Mouse (Mus musculus) left cerebral cortex, postnatal 36 days (tissue): ENCODE data around the gene Cyp19a1. TPM values are rescaled to one million over a fixed set of nuclear protein-coding genes. Genes with fewer than 3 reads are reported as not detected.

ENCODE experiments used
- DNase-seq, 2 experiments: peaks; one replicate each; pipeline ENCODE4 v3.0.0; 2021 to 2022; ENCODE audit warnings: low spot score in 2 of 2, mixed read lengths in 1 of 2
- intact Hi-C: fragments of 180-260 bp; cut with DNase I; formaldehyde crosslinking; loops from one replicate; pipeline ENCODE4 v1.15.1; 2025
- total RNA-seq, 2 experiments: library from RNA; stranded (reverse); gene quantifications; 2 replicates each; pipeline ENCODE4 v1.2.3; 2021

Gene Cyp19a1
- total RNA-seq, 2 experiments from 2014 or later, result not detected

DNA sequence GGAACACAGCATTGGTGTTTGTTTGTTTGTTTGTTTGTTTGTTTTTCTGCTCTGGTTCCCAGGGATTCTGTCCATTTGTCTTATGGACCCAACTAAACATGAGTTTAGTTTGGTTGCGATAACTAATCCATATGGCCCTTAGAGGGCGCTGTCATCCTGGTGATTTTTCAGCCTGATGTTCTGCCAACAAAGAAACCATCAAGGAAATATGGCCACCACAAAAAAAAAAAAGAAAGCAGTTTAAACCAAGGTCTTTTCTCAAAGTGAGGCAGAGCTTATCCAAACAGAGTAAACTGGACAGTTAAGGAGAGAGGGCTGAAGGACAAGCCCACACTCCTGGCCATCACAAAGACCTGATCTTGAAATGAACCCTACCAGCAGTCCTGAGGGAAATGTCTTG, 86.6 kb downstream of the Cyp19a1 start:
- peak; percentile 22 to 32 for DNase-seq
- intact Hi-C loops, result loop anchor here (2.0 to 5.0 kb wide), 2 partner anchors 141 to 155 kb away; no protein-coding TSS in a partner anchor

DNA sequence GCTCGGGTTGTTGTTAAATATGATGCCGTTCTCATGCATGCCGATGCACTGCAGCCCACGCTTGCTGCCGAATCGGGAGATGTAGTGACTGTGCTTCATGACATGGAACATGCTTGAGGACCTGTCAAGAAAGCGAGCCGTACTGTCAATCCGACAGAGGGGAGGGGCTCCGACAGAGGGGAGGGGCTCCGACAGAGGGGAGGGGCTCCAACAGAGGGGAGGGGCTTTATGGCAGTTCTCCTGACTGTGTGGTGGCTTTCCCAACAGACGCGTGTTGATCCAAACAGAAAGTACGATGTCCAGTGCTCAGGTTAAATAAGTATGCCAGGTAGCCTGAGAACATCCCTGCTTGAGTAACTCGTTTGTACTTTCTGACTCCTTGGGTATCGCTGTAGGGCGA, 87.7 kb downstream of the Cyp19a1 start:
- intact Hi-C loops, result loop anchor here (2.0 to 5.0 kb wide), 2 partner anchors 142 to 157 kb away; no protein-coding TSS in a partner anchor
- no peak for DNase-seq

DNA sequence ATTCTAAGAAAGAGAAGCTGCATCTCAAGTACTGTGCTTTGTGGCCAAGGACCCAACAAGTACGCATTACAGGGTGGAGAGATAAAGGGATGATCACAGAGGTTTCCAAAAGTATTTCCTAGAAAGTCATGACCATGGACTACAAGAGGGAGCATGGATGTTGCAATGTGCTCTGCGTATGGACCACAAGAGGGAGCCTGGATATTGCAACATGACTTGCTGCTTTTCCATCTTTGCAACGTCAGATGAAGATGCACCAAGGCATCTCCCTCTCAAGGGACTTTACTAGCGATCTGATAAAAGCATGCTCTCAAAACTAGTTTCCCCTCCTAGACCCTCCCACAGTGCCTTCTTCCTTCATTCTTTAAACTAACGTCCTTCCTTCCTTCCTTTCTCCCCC, 98.4 kb downstream of the Cyp19a1 start:
- intact Hi-C loops, result loop anchor here (2.0 kb wide), 1 partner anchor 167 kb away; no protein-coding TSS in a partner anchor
- DNase-seq, result peak in 1 of 2 experiments; percentile 10

DNA sequence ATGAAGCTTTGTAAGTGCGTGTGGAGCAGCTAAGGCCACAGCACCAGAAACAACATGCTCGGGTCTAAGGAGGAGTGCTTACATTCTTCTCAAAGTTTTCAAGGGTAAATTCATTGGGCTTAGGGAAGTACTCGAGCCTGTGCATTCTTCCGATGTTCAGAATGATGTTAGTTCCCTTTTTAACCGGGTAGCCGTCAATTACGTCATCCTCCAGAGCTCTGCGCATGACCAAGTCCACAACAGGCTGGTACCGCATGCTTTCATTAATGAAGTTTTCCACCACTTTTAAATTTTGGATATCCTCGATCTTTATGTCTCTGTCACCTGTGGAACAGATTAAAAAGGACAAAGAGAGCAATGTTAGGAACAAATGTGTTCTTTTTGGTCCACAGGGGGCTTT, 99.5 kb downstream of the Cyp19a1 start:
- intact Hi-C loops, result loop anchor here (2.0 kb wide), 1 partner anchor 168 kb away; no protein-coding TSS in a partner anchor

DNA sequence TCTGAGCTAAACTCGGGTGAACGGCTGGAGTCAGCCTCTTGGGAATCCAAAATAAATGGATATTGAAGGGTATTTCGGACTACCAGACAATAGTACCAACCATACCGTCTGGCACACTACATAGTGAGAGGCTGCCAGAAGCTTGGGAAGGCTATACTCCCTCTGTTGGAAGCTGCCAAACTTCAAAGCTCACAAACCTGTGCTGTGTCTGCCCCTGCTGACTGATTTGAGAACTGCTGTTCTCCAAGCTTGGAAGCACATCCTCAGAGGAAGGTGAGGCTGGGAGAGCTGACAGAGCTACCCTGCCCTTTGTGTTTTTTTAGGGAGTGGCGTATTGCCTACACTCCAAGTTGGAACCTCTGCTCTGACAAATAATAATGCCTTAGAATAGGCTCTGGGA, 104.8 kb downstream of the Cyp19a1 start:
- intact Hi-C loops, result no loop called here
- no peak for DNase-seq

More for the DNA sequence above, 99.5 kb downstream of the Cyp19a1 start:
- DNase-seq, result no peak

DNA sequence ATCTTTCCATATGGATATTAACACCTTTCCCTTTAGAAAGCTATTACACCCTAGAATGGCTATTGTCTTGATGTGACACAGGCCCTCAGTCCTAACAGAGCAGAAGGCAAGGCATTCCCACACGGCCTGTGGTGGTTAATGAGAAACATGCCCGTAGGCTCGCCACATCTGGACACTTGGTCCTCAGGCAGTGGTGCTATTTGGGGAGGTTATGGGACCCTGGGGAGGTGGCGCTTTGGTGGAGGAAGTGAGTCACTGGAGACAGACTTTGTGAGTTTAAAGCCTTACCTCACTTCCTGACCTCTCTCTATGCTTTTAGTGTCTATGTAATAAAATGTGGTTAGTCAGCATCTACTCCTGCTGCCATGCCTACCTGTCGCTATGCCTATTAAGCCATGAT, 114.2 kb downstream of the Cyp19a1 start:
- intact Hi-C loops, result no loop called here
- no peak for DNase-seq

DNA sequence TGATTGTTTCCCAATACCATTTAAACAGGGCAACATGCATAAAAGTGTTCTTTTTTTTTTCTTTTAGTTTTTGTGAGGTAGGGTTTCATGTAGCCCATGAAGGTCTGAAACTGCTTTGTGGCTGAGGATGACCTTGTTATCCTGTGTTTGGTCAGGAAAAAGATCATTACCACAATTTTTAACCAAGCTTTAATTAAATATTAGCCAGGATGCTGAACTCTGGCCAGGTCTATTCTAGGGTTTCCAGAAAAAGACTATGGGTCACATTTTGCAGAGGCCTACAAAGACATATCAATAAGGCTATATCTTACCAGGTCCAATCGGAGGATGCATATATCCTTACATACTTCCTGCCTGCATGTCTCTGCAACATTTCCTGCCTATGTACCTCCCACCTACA, 128.7 kb downstream of the Cyp19a1 start:
- no peak for DNase-seq
- intact Hi-C loops, result no loop called here

Other genes with a start within 250 kb of the Cyp19a1 start
- gene Tnfaip8l3, start 199.7 kb downstream of the Cyp19a1 start, total RNA-seq, result 1 to 10 TPM; 5.8 to 9.8 TPM
- under 1 TPM; 0.76 to 0.93 TPM for gene Gldn, start 18.4 kb upstream of the Cyp19a1 start, total RNA-seq
- 100 to 1,000 TPM; 189 to 204 TPM for gene Dmxl2, start 233.5 kb upstream of the Cyp19a1 start, total RNA-seq